Mouse (Mus musculus) CH12.LX (cell line): Measurements from ENCODE around the gene Olfr777. TPM values are rescaled to one million over a fixed set of nuclear protein-coding genes. Genes with fewer than 3 reads are reported as not detected.

Source experiments
- DNase-seq: peaks from one replicate; pipeline ENCODE4 v3.0.0-alpha.2; 2013; ENCODE audit errors: extremely low read depth
- H3K27ac ChIP-seq: 2 replicates; pipeline ENCODE4 v1.5.1; 2012; ENCODE audit warnings: low read depth, mild to moderate bottlenecking, control low read depth, moderate library complexity; ENCODE audit not compliant: insufficient read depth
- H3K27me3 ChIP-seq: replicated peaks from 2 replicates; pipeline ENCODE3; 2012; ENCODE audit warnings: inconsistent platforms
- H3K36me3 ChIP-seq, 2 experiments: replicated peaks in 1 of 2; 2 replicates each; pipeline versions ENCODE3 to v1.6.1; 2012; ENCODE audit warnings: inconsistent platforms in 1 of 2, low read length in 1 of 2, mild to moderate bottlenecking in 1 of 2, mixed read lengths in 1 of 2, moderate library complexity in 1 of 2; ENCODE audit not compliant: control insufficient read depth in 1 of 2, insufficient read depth in 1 of 2
- H3K4me1 ChIP-seq, 2 experiments: 2 replicates each; pipeline ENCODE4 v1.6.1; 2012; ENCODE audit warnings: inconsistent platforms in 1 of 2, moderate library complexity in 1 of 2; ENCODE audit not compliant: insufficient read depth in 2 of 2, control insufficient read depth in 1 of 2
- H3K4me2 ChIP-seq: 2 replicates; pipeline ENCODE4 v1.6.1; 2012; ENCODE audit warnings: low read depth, mild to moderate bottlenecking, control low read depth; ENCODE audit not compliant: poor library complexity, insufficient read depth, severe bottlenecking
- H3K4me3 ChIP-seq, 3 experiments: fragments of 150-350 bp in 1 of 3; sonication (generic) in 1 of 3; replicated peaks in 1 of 3; 2 replicates each; pipeline versions ENCODE3 to v1.5.1; 2011 to 2012; ENCODE audit warnings: low read depth in 2 of 3, low read length in 2 of 3, mild to moderate bottlenecking in 2 of 3, moderate library complexity in 2 of 3, control low read depth in 1 of 3, improper control_type of control experiment in 1 of 3, inconsistent platforms in 1 of 3, mixed read lengths in 1 of 3; ENCODE audit not compliant: poor library complexity in 1 of 3
- H3K79me2 ChIP-seq: replicated peaks from 2 replicates; pipeline ENCODE4 v1.6.1; 2012; ENCODE audit warnings: mild to moderate bottlenecking, moderate library complexity; ENCODE audit not compliant: control insufficient read depth, poor library complexity, insufficient read depth, severe bottlenecking; ENCODE audit errors: extremely low read depth
- H3K9ac ChIP-seq: 2 replicates; pipeline ENCODE4 v1.6.1; 2012; ENCODE audit warnings: low read depth, mild to moderate bottlenecking, control low read depth, moderate library complexity; ENCODE audit not compliant: insufficient read depth
- H3K9me3 ChIP-seq: replicated peaks from 2 replicates; pipeline ENCODE3; 2012; ENCODE audit warnings: low read length, inconsistent platforms, mixed read lengths
- ETS1 ChIP-seq: conservative IDR thresholded peaks from 2 replicates; pipeline ENCODE4 v1.6.1; 2012; ENCODE audit warnings: low read depth, mild to moderate bottlenecking, inconsistent platforms, low read length, improper control_type of control experiment, moderate library complexity
- PAX5 ChIP-seq: IDR thresholded peaks from 2 replicates; pipeline ENCODE4 v1.6.1; 2012; ENCODE audit warnings: low read length, inconsistent platforms, mixed read lengths
- UBTF ChIP-seq: IDR thresholded peaks from 2 replicates; pipeline ENCODE4 v1.6.1; 2012; ENCODE audit warnings: low read depth, mild to moderate bottlenecking, inconsistent platforms, low read length, improper control_type of control experiment, moderate library complexity
- dilution Hi-C: fragments of 300-500 bp; cut with MboI; formaldehyde crosslinking; loops from 2 replicates; pipeline ENCODE4 v1.14.3; 2020; ENCODE audit warnings: low sequenced_read_pairs; ENCODE audit not compliant: extremely low pct_unique_long_range_greater_than_20kb, extremely low pct_ligation_motif_present
- in situ Hi-C: fragments of 300-500 bp; cut with MboI; formaldehyde crosslinking; loops from 3 replicates; pipeline ENCODE4 v1.14.3; 2019; ENCODE audit warnings: low sequenced_read_pairs, low pct_ligation_motif_present, low pct_unique_long_range_greater_than_20kb, mixed read lengths
- polyA plus RNA-seq: library from polyadenylated mRNA; unstranded; fragments of >175 nt; gene quantifications from 2 replicates; pipeline ENCODE4 v1.2.1, GENCODE M21; 2012; ENCODE audit warnings: low read depth; ENCODE audit not compliant: insufficient read length
- total RNA-seq, 2 experiments: library from RNA; depleted of rRNA; stranded (reverse); fragments of 300-350 nt in 1 of 2; fragments of >200 nt in 1 of 2; gene quantifications; 2 replicates each; pipeline ENCODE4 v1.2.3; 2012 to 2014

Olfr777 gene
- total and polyA plus RNA-seq, 3 experiments: not detected

DNA sequence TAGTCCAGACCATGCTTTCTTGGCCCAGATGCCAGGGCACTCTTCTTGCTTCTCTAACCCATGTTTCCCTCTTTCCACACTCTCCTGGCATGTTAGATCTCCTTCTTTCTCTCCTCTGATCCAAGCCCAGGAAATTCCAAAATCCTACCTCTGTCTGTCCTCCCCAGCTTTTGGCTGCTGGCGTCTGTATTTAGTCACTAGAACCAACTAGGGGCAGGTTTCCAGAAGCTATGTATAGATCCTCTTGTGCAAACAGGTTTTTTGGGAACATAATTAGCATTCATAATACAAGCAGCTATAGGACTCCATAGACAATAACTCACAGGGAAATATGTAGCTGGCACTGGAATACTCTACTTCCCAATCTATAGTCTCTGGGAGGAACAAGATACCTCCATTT is 40.5 kb downstream of the Olfr777 start:
- Histone ChIP-seq H3K27ac (no peak overlapping the region), H3K4me2 (no peak overlapping the region), H3K4me3 (no peak overlapping the region), H3K4me1 (no peaks in the 10 kb centered on the region), H3K79me2 (no peaks in the 10 kb centered on the region), H3K36me3 (no peaks in the 10 kb centered on the region), H3K9me3 (no peaks in the 10 kb centered on the region), H3K27me3 (no peaks in the 10 kb centered on the region), H3K9ac (no peak overlapping the region)
- dilution Hi-C loops (no loop called here), in situ Hi-C loops (no loop called here)
- no peak for DNase-seq
- TF ChIP-seq PAX5: no peak
- TF ChIP-seq UBTF: no peak
- TF ChIP-seq ETS1: no peak

Other genes with a start within 250 kb of the Olfr777 start
Only the 20 nearest of the 23 such genes appear.
- not detected in 2 replicates for gene Olfr766-ps1, start 202.5 kb downstream of the Olfr777 start, total RNA-seq (2012; rRNA removed)
- not detected in 2 replicates for gene Olfr766-ps1, start 202.5 kb downstream of the Olfr777 start, total RNA-seq (2014; rRNA removed)
- not detected in 2 replicates for gene Olfr766-ps1, start 202.5 kb downstream of the Olfr777 start, polyA plus RNA-seq
- not detected in 2 replicates for gene Olfr767, start 188.6 kb downstream of the Olfr777 start, total RNA-seq (2012; rRNA removed)
- gene Olfr767, start 188.6 kb downstream of the Olfr777 start, total RNA-seq (2014; rRNA removed): not detected in 2 replicates
- gene Olfr767, start 188.6 kb downstream of the Olfr777 start, polyA plus RNA-seq: not detected in 2 replicates
- not detected in 2 replicates for gene Olfr768, start 172.1 kb downstream of the Olfr777 start, total RNA-seq (2012; rRNA removed)
- not detected in 2 replicates for gene Olfr768, start 172.1 kb downstream of the Olfr777 start, total RNA-seq (2014; rRNA removed)
- gene Olfr768, start 172.1 kb downstream of the Olfr777 start, polyA plus RNA-seq: not detected in 2 replicates
- not detected in 2 replicates for gene Olfr769, start 153.6 kb downstream of the Olfr777 start, total RNA-seq (2012; rRNA removed)
- not detected in 2 replicates for gene Olfr769, start 153.6 kb downstream of the Olfr777 start, total RNA-seq (2014; rRNA removed)
- not detected in 2 replicates for gene Olfr769, start 153.6 kb downstream of the Olfr777 start, polyA plus RNA-seq
- not detected in 2 replicates for gene Olfr770, start 132.5 kb downstream of the Olfr777 start, total RNA-seq (2012; rRNA removed)
- not detected in 2 replicates for gene Olfr770, start 132.5 kb downstream of the Olfr777 start, total RNA-seq (2014; rRNA removed)
- gene Olfr770, start 132.5 kb downstream of the Olfr777 start, polyA plus RNA-seq: not detected in 2 replicates
- gene Olfr771, start 106.7 kb downstream of the Olfr777 start, total RNA-seq (2012; rRNA removed): not detected in 2 replicates
- not detected in 2 replicates for gene Olfr771, start 106.7 kb downstream of the Olfr777 start, total RNA-seq (2014; rRNA removed)
- not detected in 2 replicates for gene Olfr771, start 106.7 kb downstream of the Olfr777 start, polyA plus RNA-seq
- not detected in 2 replicates for gene Olfr772, start 93.6 kb downstream of the Olfr777 start, total RNA-seq (2012; rRNA removed)
- gene Olfr772, start 93.6 kb downstream of the Olfr777 start, total RNA-seq (2014; rRNA removed): not detected in 2 replicates
- gene Olfr772, start 93.6 kb downstream of the Olfr777 start, polyA plus RNA-seq: not detected in 2 replicates
- not detected in 2 replicates for gene Olfr773, start 84.1 kb downstream of the Olfr777 start, total RNA-seq (2012; rRNA removed)
- not detected in 2 replicates for gene Olfr773, start 84.1 kb downstream of the Olfr777 start, total RNA-seq (2014; rRNA removed)
- gene Olfr773, start 84.1 kb downstream of the Olfr777 start, polyA plus RNA-seq: not detected in 2 replicates
- gene Olfr774, start 35.3 kb downstream of the Olfr777 start, total RNA-seq (2012; rRNA removed): not detected in 2 replicates
- gene Olfr774, start 35.3 kb downstream of the Olfr777 start, total RNA-seq (2014; rRNA removed): not detected in 2 replicates
- gene Olfr774, start 35.3 kb downstream of the Olfr777 start, polyA plus RNA-seq: not detected in 2 replicates
- not detected in 2 replicates for gene Olfr775, start 23.1 kb downstream of the Olfr777 start, total RNA-seq (2012; rRNA removed)
- not detected in 2 replicates for gene Olfr775, start 23.1 kb downstream of the Olfr777 start, total RNA-seq (2014; rRNA removed)
- gene Olfr775, start 23.1 kb downstream of the Olfr777 start, polyA plus RNA-seq: not detected in 2 replicates
- gene Olfr776, start 12.4 kb downstream of the Olfr777 start, total RNA-seq (2012; rRNA removed): not detected in 2 replicates
- gene Olfr776, start 12.4 kb downstream of the Olfr777 start, total RNA-seq (2014; rRNA removed): not detected in 2 replicates
- not detected in 2 replicates for gene Olfr776, start 12.4 kb downstream of the Olfr777 start, polyA plus RNA-seq
- gene Olfr780, start 46.6 kb upstream of the Olfr777 start, total RNA-seq (2012; rRNA removed): not detected in 2 replicates
- gene Olfr780, start 46.6 kb upstream of the Olfr777 start, total RNA-seq (2014; rRNA removed): not detected in 2 replicates
- not detected in 2 replicates for gene Olfr780, start 46.6 kb upstream of the Olfr777 start, polyA plus RNA-seq
- not detected in 2 replicates for gene Olfr781, start 57.4 kb upstream of the Olfr777 start, total RNA-seq (2012; rRNA removed)
- gene Olfr781, start 57.4 kb upstream of the Olfr777 start, total RNA-seq (2014; rRNA removed): not detected in 2 replicates
- not detected in 2 replicates for gene Olfr781, start 57.4 kb upstream of the Olfr777 start, polyA plus RNA-seq
- not detected in 2 replicates for gene Olfr782, start 77.4 kb upstream of the Olfr777 start, total RNA-seq (2012; rRNA removed)
- not detected in 2 replicates for gene Olfr782, start 77.4 kb upstream of the Olfr777 start, total RNA-seq (2014; rRNA removed)
- gene Olfr782, start 77.4 kb upstream of the Olfr777 start, polyA plus RNA-seq: not detected in 2 replicates
- gene Olfr784, start 112.6 kb upstream of the Olfr777 start, total RNA-seq (2012; rRNA removed): 0.04 and 0.08 TPM in 2 replicates
- gene Olfr784, start 112.6 kb upstream of the Olfr777 start, total RNA-seq (2014; rRNA removed): not detected in 2 replicates
- 0.10 TPM in 1 of 2 replicates, not detected in the other for gene Olfr784, start 112.6 kb upstream of the Olfr777 start, polyA plus RNA-seq
- not detected in 2 replicates for gene Olfr785, start 133.9 kb upstream of the Olfr777 start, total RNA-seq (2012; rRNA removed)
- gene Olfr785, start 133.9 kb upstream of the Olfr777 start, total RNA-seq (2014; rRNA removed): not detected in 2 replicates
- gene Olfr785, start 133.9 kb upstream of the Olfr777 start, polyA plus RNA-seq: not detected in 2 replicates
- gene Olfr786, start 155.8 kb upstream of the Olfr777 start, total RNA-seq (2012; rRNA removed): not detected in 2 replicates
- not detected in 2 replicates for gene Olfr786, start 155.8 kb upstream of the Olfr777 start, total RNA-seq (2014; rRNA removed)
- not detected in 2 replicates for gene Olfr786, start 155.8 kb upstream of the Olfr777 start, polyA plus RNA-seq
- gene Olfr787, start 190.4 kb upstream of the Olfr777 start, total RNA-seq (2012; rRNA removed): not detected in 2 replicates
- gene Olfr787, start 190.4 kb upstream of the Olfr777 start, total RNA-seq (2014; rRNA removed): not detected in 2 replicates
- gene Olfr787, start 190.4 kb upstream of the Olfr777 start, polyA plus RNA-seq: not detected in 2 replicates
- gene Olfr788, start 199.5 kb upstream of the Olfr777 start, total RNA-seq (2012; rRNA removed): not detected in 2 replicates
- gene Olfr788, start 199.5 kb upstream of the Olfr777 start, total RNA-seq (2014; rRNA removed): not detected in 2 replicates
- not detected in 2 replicates for gene Olfr788, start 199.5 kb upstream of the Olfr777 start, polyA plus RNA-seq
- gene Olfr789, start 213.3 kb upstream of the Olfr777 start, total RNA-seq (2012; rRNA removed): not detected in 2 replicates
- not detected in 2 replicates for gene Olfr789, start 213.3 kb upstream of the Olfr777 start, total RNA-seq (2014; rRNA removed)
- gene Olfr789, start 213.3 kb upstream of the Olfr777 start, polyA plus RNA-seq: not detected in 2 replicates